Mouse (Mus musculus) ES-E14 (cell line): ENCODE data around the gene Dennd4a. TPM values are rescaled to one million over a fixed set of nuclear protein-coding genes. Genes with fewer than 3 reads are reported as not detected.

Experiments used
- DNase-seq: peaks from one replicate; pipeline ENCODE4 v3.0.0-alpha.2; 2013; ENCODE audit warnings: low read depth, low spot score
- H3K27ac ChIP-seq: 2 replicates; pipeline ENCODE4 v1.5.1; 2012; ENCODE audit warnings: low read depth, mild to moderate bottlenecking, low read length, moderate library complexity, mixed read lengths; ENCODE audit not compliant: poor library complexity, insufficient read depth, severe bottlenecking
- H3K36me3 ChIP-seq: 2 replicates; pipeline ENCODE4 v1.6.1; 2012; ENCODE audit warnings: mild to moderate bottlenecking, low read length, moderate library complexity, mixed read lengths; ENCODE audit not compliant: control insufficient read depth, poor library complexity, insufficient read depth, severe bottlenecking
- H3K4me1 ChIP-seq, 2 experiments: fragments of 150-350 bp in 1 of 2; sonication (generic) in 1 of 2; 2 replicates each; pipeline ENCODE4 v1.6.1; 2012; ENCODE audit warnings: low read length in 2 of 2, mild to moderate bottlenecking in 1 of 2, mixed read lengths in 1 of 2; ENCODE audit not compliant: control insufficient read depth in 2 of 2, insufficient read depth in 2 of 2, poor library complexity in 1 of 2
- H3K4me3 ChIP-seq, 2 experiments: fragments of 150-350 bp in 1 of 2; sonication (generic) in 1 of 2; 2 replicates each; pipeline ENCODE4 v1.5.1; 2012; ENCODE audit warnings: low read length in 2 of 2, low read depth in 1 of 2, mild to moderate bottlenecking in 1 of 2, mixed read lengths in 1 of 2; ENCODE audit not compliant: insufficient read depth in 1 of 2, poor library complexity in 1 of 2, severe bottlenecking in 1 of 2
- H3K9ac ChIP-seq: 2 replicates; pipeline ENCODE4 v1.6.1; 2012; ENCODE audit warnings: low read depth, mild to moderate bottlenecking, low read length, mixed read lengths; ENCODE audit not compliant: poor library complexity, insufficient read depth, severe bottlenecking
- H3K9me3 ChIP-seq: fragments of 150-350 bp; sonication (generic); 2 replicates; pipeline ENCODE4 v1.6.1; 2012; ENCODE audit warnings: low read depth, mild to moderate bottlenecking, low read length; ENCODE audit not compliant: control insufficient read depth, insufficient read depth
- CHD2 ChIP-seq: IDR thresholded peaks from 2 replicates; pipeline ENCODE4 v1.6.1; 2014; ENCODE audit warnings: mild to moderate bottlenecking, low read depth, low read length, inconsistent platforms
- HCFC1 ChIP-seq: IDR thresholded peaks from 2 replicates; pipeline ENCODE4 v1.6.1; 2012; ENCODE audit warnings: low read length, inconsistent platforms, borderline replicate concordance; ENCODE audit not compliant: insufficient read depth
- MAFK ChIP-seq: IDR thresholded peaks from 2 replicates; pipeline ENCODE4 v1.6.1; 2014; ENCODE audit warnings: mild to moderate bottlenecking, low read depth, low read length, inconsistent platforms; ENCODE audit not compliant: insufficient read depth
- ZC3H11A ChIP-seq: IDR thresholded peaks from 2 replicates; pipeline ENCODE4 v1.6.1; 2012; ENCODE audit warnings: low read depth, mild to moderate bottlenecking, inconsistent platforms, low read length, borderline replicate concordance
- ZNF384 ChIP-seq: IDR thresholded peaks from 2 replicates; pipeline ENCODE4 v1.6.1; 2012; ENCODE audit warnings: low read depth, low read length, inconsistent platforms
- in situ Hi-C, 2 experiments: fragments of 600-800 bp; cut with MboI; formaldehyde crosslinking; loops; one replicate each; pipeline ENCODE4 v1.15.1; 2025; ENCODE audit warnings: low sequenced_read_pairs in 2 of 2, inconsistent platforms in 1 of 2; ENCODE audit not compliant: unreplicated experiment in 2 of 2
- total RNA-seq: library from RNA; depleted of rRNA; stranded (reverse); fragments of 300-350 nt; gene quantifications from 2 replicates; pipeline ENCODE4 v1.2.3, GENCODE M21; 2012; rRNA removed

Gene Dennd4a
- total RNA-seq, 1 experiment, result 3.7 TPM

- no peaks in the 10 kb centered on the region for H3K36me3 ChIP-seq
- peaks cover 2 to 3% of the 10 kb centered on the region in 2 experiments; a peak in 2 of 4 replicates for H3K4me1 ChIP-seq
- H3K4me3 ChIP-seq, result no peak overlapping the region
- in situ Hi-C loops, result no loop called here
- no peaks in the 10 kb centered on the region for H3K9me3 ChIP-seq
- TF ChIP-seq ZNF384 (peak; percentile 73), ZC3H11A (no peak)
- no peak overlapping the region for H3K27ac ChIP-seq
- H3K9ac ChIP-seq, result no peak overlapping the region
- no peak for DNase-seq
Measured at GRCm38 (mm10) chr9:64957276-64957675, 146.1 kb downstream of the Dennd4a start.

GRCm38 (mm10) chr9:64960117-64960977 is 149.2 kb downstream of the Dennd4a start, which contains the start of gene Ints14:
Gene Ints14 (plus strand): TSS chr9:64960905.
- TF ChIP-seq CHD2, result peak; percentile 43; the same call in 1 of the 2 replicates
- no peak for TF ChIP-seq ZC3H11A
- no peak for TF ChIP-seq MAFK
- TF ChIP-seq ZNF384, result 0 out of 2 replicates have a peak, but pooled peaks have one; percentile 27
- TF ChIP-seq HCFC1, result peak; percentile 88
- H3K4me3 ChIP-seq, result peak within 1 kb of the TSS; percentile 80 to 91
- DNase-seq, result peak; percentile 96
- H3K9me3 ChIP-seq, result no peaks in the 10 kb centered on the region
- H3K4me1 ChIP-seq, result peaks cover 2 to 3% of the 10 kb centered on the region in 2 experiments; a peak in 2 of 4 replicates
- H3K9ac ChIP-seq, result peak within 1 kb of the TSS; percentile 98
- in situ Hi-C loops, result no loop called here
- peak within 1 kb of the TSS; percentile 82 for H3K27ac ChIP-seq
- no peaks in the 10 kb centered on the region; the same call in none of the 2 replicates for H3K36me3 ChIP-seq

GRCm38 (mm10) chr9:64960978-64961320 is 149.8 kb downstream of the Dennd4a start:
- H3K36me3 ChIP-seq, result peaks cover 2% of the 10 kb centered on the region
- H3K27ac ChIP-seq, result peak overlapping the region; percentile 82
- H3K4me1 ChIP-seq, result peaks cover 2 to 3% of the 10 kb centered on the region in 2 experiments; a peak in 2 of 4 replicates
- peak overlapping the region; percentile 98 for H3K9ac ChIP-seq
- H3K4me3 ChIP-seq, result peak overlapping the region; percentile 80 to 91
- 0 out of 2 replicates have a peak, but pooled peaks have one; percentile 0 for TF ChIP-seq ZNF384
- no peak for TF ChIP-seq ZC3H11A
- in situ Hi-C loops, result no loop called here
- DNase-seq, result no peak
- no peaks in the 10 kb centered on the region for H3K9me3 ChIP-seq

Other genes with a start within 250 kb of the Dennd4a start
- 55.1 and 77.0 TPM in 2 replicates for gene Rab11a, start 73.6 kb upstream of the Dennd4a start, total RNA-seq
- 0.45 and 0.79 TPM in 2 replicates for gene Slc24a1, start 140.3 kb downstream of the Dennd4a start, total RNA-seq
- gene Ints14, start 149.6 kb downstream of the Dennd4a start, total RNA-seq, result 35.9 and 37.5 TPM in 2 replicates
- 50.1 and 56.0 TPM in 2 replicates for gene Hacd3, start 210.4 kb downstream of the Dennd4a start, total RNA-seq
- 17.9 and 21.6 TPM in 2 replicates for gene Dpp8, start 221.1 kb downstream of the Dennd4a start, total RNA-seq